Mouse (Mus musculus) adrenal gland, adult 18-20 months (tissue): ENCODE measurements around the gene Atp1a4. TPM values are rescaled to one million over a fixed set of nuclear protein-coding genes. Genes with fewer than 3 reads are reported as not detected.

ENCODE experiments used
- DNase-seq, 2 experiments: peaks; one replicate each; pipeline ENCODE4 v3.0.0; 2021 to 2022; ENCODE audit warnings: low spot score in 2 of 2
- total RNA-seq, 2 experiments: library from RNA; stranded (reverse); gene quantifications; 1 replicate in 1 of 2; 2 replicates in 1 of 2; pipeline ENCODE4 v1.2.3; 2021

Atp1a4 gene
- total RNA-seq, 2 experiments from 2014 or later = 0.42 to 3.7 TPM

GRCm38 (mm10) chr1:172220414-172220813 lies 37.8 kb downstream of the Atp1a4 start:
- DNase-seq = peak in 1 of 2 experiments; percentile 36

DNA sequence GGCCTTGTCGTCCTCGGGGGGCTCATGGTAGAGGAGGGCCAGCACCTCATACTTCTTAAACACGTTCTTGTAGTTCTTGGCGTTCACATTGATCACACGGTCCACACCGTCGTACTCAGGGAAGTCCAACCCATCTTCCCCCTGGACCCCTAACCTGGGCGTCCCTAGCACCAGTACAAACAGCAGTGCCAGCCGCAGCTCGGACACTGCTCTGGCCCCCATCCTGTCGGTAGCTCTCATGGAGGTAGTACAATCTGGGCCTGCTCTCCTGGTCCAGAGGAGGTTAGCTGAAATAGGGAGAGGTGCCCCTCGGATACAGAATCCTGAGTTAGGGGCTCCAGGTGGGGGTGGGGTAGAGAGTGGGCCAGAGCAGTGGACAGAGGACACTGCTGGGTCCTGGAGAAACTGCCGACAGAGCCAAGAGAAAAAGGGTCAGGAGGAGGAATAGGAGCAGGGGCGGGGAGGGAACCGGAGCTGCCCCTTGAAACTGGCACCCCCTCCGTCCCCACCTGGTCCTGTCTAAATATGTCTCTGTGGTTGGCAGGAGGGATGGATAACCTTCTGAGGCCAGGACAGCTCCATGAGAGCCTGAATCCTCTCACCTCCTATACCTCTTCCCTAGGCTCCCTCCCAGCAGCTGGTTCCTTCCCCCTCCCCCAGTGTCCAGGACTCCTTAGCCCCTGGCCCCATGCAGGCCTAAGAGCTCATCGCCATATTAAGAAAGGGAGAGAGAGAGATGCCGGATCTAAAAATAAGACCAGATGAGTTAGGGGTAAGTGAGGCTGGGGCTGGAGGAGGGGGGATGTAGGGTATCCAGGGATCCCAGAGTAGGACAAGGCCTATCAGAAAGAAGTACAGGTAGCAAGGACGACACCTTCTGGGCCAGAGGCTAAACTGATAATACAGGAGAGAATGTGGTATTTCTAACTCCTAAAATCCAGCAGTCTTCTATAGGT lies 38.5 kb downstream of the Atp1a4 start, which contains the start of gene Casq1:
TSS of gene Casq1 (minus strand) at position 418 of the 956 bp plus-strand sequence.
- no peak for DNase-seq

DNA sequence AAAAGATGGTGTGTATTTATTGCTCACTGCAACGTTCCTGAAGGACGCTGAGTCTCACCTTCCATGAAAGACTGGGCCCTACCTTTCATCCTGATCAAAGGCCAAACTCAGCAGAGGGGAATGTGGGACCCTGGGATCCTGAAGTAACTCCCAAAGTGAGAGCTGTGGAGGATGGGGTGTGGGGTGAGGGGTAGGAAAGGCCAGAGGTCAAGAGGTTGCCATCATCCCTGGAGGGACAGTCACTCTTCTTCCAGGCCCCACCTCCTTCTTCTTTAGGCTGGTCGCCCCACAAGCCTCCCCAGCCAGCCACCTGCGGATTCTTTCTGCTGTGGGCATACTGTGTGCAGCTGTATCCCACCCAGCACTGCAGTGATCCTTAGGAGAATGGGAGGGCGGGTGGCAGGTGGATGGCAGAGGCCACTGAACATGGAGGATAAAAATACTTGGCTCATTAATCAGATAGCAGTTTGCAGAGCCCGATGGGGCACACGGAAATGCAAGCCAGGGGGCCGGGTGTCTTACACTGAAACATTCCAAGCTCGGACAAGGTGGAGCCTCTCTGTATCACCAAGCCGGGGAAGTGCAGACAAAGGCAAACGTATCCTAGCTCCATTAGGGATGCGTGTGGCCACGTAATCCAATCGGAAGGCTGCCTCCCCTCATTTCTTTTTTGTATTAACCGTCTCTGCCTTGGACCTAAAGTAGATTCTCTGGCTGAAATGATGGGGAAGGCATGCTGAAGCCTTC lies 39.9 kb downstream of the Atp1a4 start:
- DNase-seq = no peak

DNA sequence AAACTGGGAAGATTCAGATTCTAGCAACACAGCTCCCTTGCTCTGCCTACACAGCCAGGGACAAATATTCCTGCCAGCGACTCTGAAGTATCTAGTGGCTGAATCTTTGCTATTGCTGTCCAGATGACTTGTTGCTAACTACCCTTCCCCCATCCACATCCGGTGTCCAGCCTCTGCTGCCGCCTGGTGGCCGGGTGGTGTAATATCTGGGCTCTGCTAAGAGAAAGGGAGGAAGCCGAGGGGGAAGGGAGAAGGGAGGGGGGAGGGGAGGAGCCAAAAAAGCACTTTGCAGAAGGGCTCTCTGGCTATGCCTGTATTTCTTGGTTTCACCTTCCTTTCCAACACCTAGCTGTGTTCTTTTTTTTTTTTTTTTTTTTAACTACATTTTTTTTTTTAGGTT lies 41.1 kb downstream of the Atp1a4 start:
- DNase-seq = peak; percentile 94 to 97

DNA sequence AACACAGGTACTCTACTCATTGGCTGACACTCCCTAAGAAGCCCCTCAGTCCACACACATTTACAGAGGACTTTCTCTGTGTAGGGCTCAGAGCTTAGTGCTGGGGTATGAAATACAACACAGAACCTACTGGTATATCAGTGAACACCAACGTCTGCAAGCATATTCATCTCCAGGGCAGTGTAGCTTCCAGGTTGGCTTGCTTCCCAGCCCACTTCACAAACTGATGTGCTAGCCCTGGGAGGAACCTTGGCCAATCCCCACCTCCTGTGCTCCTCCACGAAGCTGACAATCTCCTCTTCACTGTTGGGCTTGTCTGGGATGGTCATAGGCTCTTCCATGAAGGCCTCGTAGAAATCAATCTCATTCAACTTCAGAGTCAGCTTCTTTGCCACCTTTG lies 43.5 kb downstream of the Atp1a4 start:
- DNase-seq = no peak

DNA sequence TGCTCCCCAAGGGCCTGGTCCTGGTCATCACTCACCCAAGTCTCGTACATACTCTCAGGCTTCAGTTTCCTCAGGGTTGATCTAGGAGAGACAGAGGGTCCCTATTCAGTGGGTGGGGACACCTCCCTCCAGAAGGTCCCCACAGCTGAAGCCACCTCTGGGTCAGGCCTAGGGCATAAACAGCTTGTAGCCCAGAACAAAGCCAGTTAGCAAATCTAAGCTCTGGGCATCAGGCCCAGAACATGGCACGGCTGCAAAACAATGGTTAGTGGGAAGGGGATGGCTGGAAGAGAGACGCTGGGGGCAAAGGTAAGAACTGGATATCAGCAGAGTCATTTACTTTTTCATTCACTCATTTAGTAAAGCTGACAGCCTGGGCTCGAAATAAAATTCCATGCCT lies 44.4 kb downstream of the Atp1a4 start:
- no peak for DNase-seq

DNA sequence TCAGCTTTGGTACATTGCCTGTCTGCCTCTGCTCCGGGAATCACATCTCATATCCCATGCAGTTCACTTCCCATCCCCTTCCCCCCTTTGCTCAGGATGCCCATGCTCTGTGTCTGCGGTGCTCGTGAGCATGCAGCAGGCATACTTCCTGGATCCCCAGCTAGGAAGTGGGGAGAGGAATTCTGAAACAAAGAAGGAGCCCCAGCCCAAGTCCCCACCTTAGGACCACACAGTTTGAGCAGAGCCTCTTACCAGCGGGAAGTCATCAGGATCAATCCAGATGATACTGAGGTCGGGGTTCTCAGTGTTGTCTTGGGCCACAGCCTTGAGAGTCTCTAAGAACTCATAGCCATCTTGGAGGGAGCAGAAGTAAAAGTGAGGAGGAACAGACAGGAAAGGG lies 45.4 kb downstream of the Atp1a4 start:
- DNase-seq = no peak

- DNase-seq = no peak
These were observed 51.1 kb downstream of the Atp1a4 start for GRCm38 (mm10) chr1:172207111-172207584.

DNA sequence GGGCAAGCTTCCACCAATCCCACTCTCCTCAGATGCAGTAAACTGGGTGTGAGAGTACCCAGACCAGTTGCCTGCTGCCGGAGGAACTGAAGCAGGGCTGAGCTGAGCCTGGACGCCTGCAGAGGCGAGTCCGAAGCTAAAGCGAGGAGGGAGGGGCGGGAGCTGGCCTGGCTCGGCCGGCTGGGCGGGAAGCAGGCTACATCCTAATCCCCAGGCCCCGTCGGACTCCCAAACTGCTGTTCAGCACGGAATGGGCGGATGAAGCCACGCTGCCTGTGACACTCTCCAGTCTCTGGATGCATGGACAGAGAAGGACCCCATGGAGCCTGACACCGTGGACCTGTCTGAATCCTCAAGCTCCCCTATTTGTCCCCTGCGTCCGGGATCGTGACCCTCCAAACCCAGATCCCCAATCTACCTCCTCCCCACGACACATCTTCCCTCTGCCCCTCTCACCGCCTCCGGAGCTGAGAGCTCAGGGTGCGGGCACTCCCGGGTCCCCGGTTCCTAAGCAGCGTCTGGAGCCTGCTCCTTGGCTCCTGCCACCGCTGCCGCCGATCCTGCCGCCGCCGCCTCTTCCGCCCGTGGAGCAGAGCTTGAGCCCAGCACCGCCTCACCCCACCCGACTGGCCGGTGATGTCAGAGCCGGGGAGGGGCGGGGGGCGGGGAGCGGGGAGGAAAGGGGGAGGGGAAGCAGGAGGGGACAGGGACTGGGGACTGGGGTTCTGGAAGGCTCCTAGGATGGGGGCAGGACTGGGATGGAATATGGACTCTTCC lies 51.9 kb downstream of the Atp1a4 start, which contains the start of gene Pea15a:
TSS of gene Pea15a (minus strand) at position 664 of the 777 bp plus-strand sequence.
- DNase-seq = peak; percentile 80 to 84

- peak in 1 of 2 experiments; percentile 16 for DNase-seq
These were observed 52.5 kb downstream of the Atp1a4 start for GRCm38 (mm10) chr1:172205741-172206087.

DNA sequence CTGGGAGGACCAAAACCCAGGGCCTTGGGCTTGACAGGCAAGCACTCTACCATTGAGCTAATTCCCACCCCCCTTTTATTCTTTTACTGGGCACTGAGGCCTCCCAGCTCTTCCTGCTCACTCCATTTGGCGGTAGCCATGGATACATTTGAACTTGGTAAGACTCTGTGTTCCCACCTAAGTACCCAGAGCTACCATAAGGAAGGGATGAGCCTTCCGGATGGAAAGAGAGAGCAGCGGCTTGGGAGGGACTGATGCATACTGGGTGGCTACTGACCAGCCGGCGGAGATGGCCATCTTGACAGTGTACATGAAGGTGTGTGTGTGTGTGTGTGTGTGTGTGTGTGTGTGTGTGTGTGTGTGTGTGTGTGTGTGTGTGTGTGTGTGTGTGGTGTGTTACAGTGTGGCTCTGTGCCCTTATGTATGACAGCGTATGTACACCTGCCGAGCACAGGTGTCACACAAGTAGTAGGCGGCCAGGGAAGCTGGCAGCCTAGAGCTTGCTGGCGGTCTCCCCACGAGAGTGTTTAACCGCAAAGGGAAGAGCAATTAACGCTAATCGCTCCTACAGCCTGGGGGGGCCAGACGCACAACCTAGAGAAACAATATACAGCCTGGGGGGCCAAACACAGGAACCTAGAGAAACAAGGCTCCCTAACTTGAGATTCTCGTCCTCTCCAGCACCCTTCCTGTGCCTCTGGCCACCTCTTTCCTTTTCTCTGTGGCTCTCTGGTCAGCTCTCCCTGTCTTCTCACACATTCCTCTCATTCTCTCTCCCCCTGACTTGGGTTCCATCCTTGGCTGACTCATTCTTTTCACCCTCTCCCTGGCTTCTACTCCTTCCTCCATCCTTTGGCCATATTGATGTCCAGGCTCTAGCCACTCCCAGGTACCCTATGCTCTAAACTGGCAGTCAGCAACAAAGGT lies 53.1 kb downstream of the Atp1a4 start:
- DNase-seq = peak in 1 of 2 experiments; percentile 20

DNA sequence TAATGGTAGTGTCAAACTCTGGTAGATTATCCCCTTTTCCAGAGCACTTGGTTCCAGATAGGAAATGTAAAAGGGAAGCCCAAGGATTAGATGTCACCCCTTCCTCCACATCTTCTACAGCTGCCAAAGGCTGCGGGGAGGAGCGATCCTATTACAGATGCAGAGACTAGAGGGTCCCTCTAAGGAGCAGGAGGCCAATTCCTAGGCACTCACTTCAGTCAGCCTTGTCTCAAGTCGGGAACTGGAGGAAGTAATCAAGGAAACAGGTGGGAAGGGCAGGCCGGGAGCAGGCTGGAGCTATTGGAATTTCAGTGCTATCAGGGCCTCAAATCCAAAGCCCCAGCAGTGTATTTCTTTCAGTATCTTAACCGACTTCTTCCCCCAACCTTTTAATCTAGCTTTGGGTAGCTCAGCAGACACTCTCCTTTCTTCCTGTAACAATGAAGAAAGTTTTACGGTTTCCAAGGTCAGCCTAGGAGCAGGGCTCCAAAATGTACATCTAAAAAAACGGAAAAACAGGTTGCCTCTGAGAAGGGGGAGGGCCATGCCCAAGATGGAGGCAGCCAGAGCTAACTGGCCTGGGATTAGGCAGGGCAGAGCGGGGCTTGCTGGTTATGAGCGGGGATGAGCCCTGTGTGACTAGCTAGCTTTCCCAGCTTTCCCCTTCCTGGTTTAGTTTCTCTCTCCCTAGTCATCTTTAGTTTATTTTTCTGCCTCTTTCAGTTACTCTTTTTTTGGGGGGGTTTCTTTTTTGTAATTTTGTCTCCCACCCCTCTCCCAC lies 54.0 kb downstream of the Atp1a4 start:
- DNase-seq = peak in 1 of 2 experiments; percentile 19

DNA sequence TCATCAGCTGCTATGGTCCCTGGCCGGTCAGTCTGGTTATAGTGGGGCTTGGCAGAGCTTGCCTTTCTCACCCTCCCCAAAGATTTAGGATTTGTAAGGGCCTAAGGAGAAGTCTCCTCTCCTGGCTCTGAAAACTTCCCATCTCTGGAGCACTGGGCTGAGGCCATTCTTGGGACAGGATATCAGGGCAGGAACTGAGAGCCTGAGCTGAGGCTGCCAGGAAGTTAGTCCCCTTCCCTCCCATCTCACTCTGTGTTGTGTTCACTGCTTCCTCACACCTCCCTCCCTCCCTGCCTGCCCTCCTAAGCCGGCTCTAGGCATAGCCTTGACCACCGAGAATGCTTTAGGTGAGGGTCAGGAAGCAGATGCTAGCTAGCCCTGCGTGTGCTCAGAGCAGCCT lies 54.6 kb downstream of the Atp1a4 start:
- peak in 1 of 2 experiments; percentile 27 for DNase-seq

GRCm38 (mm10) chr1:172202894-172203522 lies 55.2 kb downstream of the Atp1a4 start:
- DNase-seq = peak in 1 of 2 experiments; percentile 20

DNA sequence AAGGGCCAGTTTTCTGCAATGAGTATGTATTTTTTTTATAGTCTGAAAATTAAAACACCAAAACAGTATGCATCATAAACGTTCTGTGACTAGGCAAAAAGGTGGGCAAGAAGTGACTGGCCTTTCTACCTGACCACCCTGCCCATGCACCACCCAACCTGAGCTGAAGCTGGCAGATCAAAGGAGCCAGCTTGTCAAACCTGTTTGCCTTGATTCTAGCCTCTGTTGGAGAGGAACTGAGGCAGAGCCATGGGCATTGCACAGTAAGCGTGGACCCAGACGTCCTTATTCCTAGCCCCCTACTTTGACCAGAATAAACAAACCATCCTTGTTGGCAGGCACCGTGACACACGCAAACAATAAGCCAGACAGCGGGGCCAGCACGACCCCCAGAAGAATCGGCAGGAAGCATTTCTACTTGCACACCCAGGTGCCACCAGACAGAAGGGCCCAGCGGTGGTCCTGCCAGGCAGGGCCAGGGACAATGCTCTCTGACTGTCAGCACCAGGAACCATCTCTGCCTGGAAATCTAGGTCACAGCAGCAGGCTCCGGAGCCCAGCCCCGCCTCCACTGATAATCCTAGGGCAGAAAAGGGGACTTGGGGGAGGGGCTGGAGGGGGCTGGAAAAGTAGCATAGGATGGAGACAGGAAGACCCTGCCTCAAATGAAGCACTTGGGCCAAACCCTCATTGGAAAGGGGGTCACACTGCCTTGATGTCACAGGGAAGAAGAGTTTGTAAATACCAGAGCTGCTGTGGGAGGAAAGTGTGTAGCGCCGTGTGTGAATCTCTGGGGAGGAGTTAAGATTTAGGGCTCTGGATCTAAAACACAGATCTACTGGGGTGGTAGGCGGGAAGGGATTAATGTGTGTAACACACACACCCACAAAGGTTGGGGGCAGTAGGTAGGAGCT lies 56.0 kb downstream of the Atp1a4 start:
- DNase-seq = peak in 1 of 2 experiments; percentile 27

- DNase-seq = no peak
These were observed 57.3 kb downstream of the Atp1a4 start for GRCm38 (mm10) chr1:172200871-172201447.

DNA sequence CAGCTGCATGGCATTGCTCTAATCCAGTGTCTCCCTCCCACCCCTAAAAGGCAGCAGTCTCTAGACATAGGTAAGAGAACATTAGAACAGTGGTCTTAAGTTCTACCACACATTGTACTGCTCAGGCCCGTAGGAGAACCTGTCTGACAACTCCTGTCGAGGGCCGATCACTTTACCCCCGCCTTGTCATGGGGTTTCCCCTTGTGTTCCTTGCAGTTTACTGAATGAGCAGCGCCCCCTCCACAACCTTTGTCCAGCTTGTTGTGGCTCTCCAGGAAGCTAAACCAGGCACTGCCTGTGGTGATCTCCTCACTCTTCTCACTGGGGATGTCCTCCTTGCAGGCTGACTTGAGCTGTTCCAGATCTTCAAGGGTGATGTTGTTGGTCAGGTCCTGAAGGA lies 58.1 kb downstream of the Atp1a4 start:
- DNase-seq = no peak
